Mouse (Mus musculus): ENCODE measurements at regions not wholly inside any gene's neighbourhood (a gene's known extent, or its start where the extent isn't known, plus 50 kb on each side); places are given as distances from the start of the nearest gene placed in this dataset.

DNA sequence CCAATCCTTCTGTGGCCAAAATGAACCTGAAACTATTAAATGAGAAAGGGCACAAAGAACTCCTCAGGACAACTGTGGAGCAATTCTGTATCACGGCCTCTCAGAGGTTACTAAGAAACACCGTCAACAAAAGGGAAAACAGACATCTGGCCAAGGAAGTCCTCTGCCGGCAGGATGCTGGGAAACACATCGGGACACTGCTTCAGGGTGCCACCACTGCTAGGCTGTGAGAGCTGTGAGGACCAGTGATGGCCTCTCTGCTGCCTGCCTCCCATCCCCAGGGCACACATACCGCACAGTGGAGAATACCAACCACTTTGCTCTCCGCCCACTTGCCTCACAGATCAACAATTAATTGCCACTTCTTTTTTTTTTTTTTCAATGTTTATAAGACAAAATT is 182.6 kb upstream of the Klf14 start:
- no peak for TF ChIP-seq CTCF (IDR thresholded peaks at IDR 0.05; ENCODE audit: extremely low read depth, insufficient read depth, low read length)
- no peak for TF ChIP-seq POLR2A (IDR thresholded peaks at IDR 0.05; ENCODE audit: extremely low read depth, insufficient read depth, low read length)

All from cortical plate, adult 2 months (tissue).